In the genomic region with DNA sequence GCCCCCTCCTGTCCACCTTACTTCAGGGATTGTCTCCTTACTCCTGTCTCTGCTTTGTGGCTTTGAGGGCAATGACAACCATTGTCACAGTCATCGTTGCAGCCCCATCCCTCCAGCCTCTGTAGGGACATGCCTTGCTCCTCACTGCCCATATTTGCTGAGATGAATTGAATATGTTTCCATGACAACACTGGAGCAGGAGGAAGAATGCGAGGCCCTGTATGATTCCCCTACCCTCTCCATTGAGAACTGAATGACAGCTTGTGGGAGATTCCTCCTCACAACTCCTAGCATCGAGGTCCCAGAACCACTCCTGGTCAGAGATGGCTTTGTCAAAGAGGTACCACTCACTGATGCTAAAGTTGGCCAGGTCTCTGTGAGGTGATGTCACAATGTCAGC, we compare ENCODE assay signal across 24 mouse cellular contexts.
DNase-seq lines count a peak whose midpoint lies in the region; ATAC-seq lines count a peak whose summit lies in the region.
"Had no signal": no experiment of that assay in that cellular context is flagged by ENCODE, and none has a peak within 500 bp of the region (broad histone marks: within the 10 kb centered on the region; RNA-seq: fewer than 3 reads in every experiment).

No protein-coding gene starts in this region.

- 19% methylated on average over 3 of the region's 3 CpGs for WGBS in hindbrain, embryonic 14.5 days
- 43% methylated on average over 3 of the region's 3 CpGs for WGBS in hindbrain, embryonic 10.5 days
- 76% methylated on average over 3 of the region's 3 CpGs for WGBS in embryonic facial prominence, embryonic 10.5 days
- WGBS in midbrain, embryonic 13.5 days, result 27% methylated on average over 3 of the region's 3 CpGs

- no peak overlapping the region for H3K4me3 ChIP-seq in hindbrain, embryonic 14.5 days (replicated peaks; ENCODE audit: low read length)
- no peak overlapping the region for H3K4me3 ChIP-seq in hindbrain, embryonic 10.5 days
- H3K4me3 ChIP-seq in embryonic facial prominence, embryonic 10.5 days, result no peak overlapping the region
- H3K4me3 ChIP-seq in midbrain, embryonic 13.5 days (replicated peaks), result no peak overlapping the region
- H3K4me3 ChIP-seq: embryonic facial prominence, embryonic 12.5 days; erythroblast, embryonic 14.5 days; heart, embryonic 15.5 days; neural tube, embryonic 15.5 days had no signal

- no peaks in the 10 kb centered on the region for H3K4me1 ChIP-seq in hindbrain, embryonic 14.5 days (replicated peaks; ENCODE audit: control insufficient read depth, insufficient read depth, low read length)
- peaks cover 26% of the 10 kb centered on the region for H3K4me1 ChIP-seq in hindbrain, embryonic 10.5 days (replicated peaks)
- H3K4me1 ChIP-seq in embryonic facial prominence, embryonic 10.5 days, result 0 out of 2 replicates have a peak, but pooled peaks cover 12% of the 10 kb centered on the region
- H3K4me1 ChIP-seq in midbrain, embryonic 13.5 days (replicated peaks), result peaks cover 20% of the 10 kb centered on the region
- H3K4me1 ChIP-seq: embryonic facial prominence, embryonic 12.5 days; heart, embryonic 15.5 days had no signal

- no peaks in the 10 kb centered on the region for H3K36me3 ChIP-seq in hindbrain, embryonic 14.5 days (replicated peaks; ENCODE audit: control insufficient read depth, insufficient read depth)
- H3K36me3 ChIP-seq in hindbrain, embryonic 10.5 days, result no peaks in the 10 kb centered on the region
- no peaks in the 10 kb centered on the region for H3K36me3 ChIP-seq in embryonic facial prominence, embryonic 10.5 days (replicated peaks)
- no peaks in the 10 kb centered on the region for H3K36me3 ChIP-seq in midbrain, embryonic 13.5 days
- H3K36me3 ChIP-seq: embryonic facial prominence, embryonic 12.5 days; heart, embryonic 15.5 days; neural tube, embryonic 15.5 days had no signal

- DNase-seq in embryo, embryonic 10.5 days (ENCODE audit: low spot score), result peak; percentile 14
- DNase-seq in embryo, embryonic 11 days, result no peak
- no peak for DNase-seq in hindbrain, embryonic 14.5 days (ENCODE audit: low spot score)
- DNase-seq in hindbrain, embryonic 10.5 days (ENCODE audit: low spot score), result no peak
- DNase-seq in embryonic facial prominence, embryonic 10.5 days (ENCODE audit: low spot score), result peak; percentile 4
- DNase-seq in layer of hippocampus, postnatal 25 days (ENCODE audit: extremely low spot score in 1 of 2, low spot score in 1 of 2), result no peak
- no peak for DNase-seq in cerebellum, adult 8-10 months
- DNase-seq: adrenal gland, postnatal 10 days; cerebellum, postnatal 14 days; gastrocnemius, postnatal 10 days; heart, adult 18-20 months; kidney, adult 18-20 months; kidney, postnatal 10 days; lung, embryonic 14.5 days; lung, postnatal 36 days; right cerebral cortex, postnatal 14 days; spleen, adult 18-20 months had no signal

- no peak overlapping the region for H3K9ac ChIP-seq in hindbrain, embryonic 14.5 days
- no peak overlapping the region for H3K9ac ChIP-seq in midbrain, embryonic 13.5 days (replicated peaks)
- H3K9ac ChIP-seq: embryonic facial prominence, embryonic 12.5 days; heart, embryonic 15.5 days; lung, embryonic 14.5 days; neural tube, embryonic 15.5 days had no signal

- H3K9me3 ChIP-seq in hindbrain, embryonic 14.5 days (ENCODE audit: control insufficient read depth, low read length), result no peaks in the 10 kb centered on the region
- H3K9me3 ChIP-seq in hindbrain, embryonic 10.5 days, result no peaks in the 10 kb centered on the region
- no peaks in the 10 kb centered on the region for H3K9me3 ChIP-seq in embryonic facial prominence, embryonic 10.5 days
- no peaks in the 10 kb centered on the region for H3K9me3 ChIP-seq in midbrain, embryonic 13.5 days
- H3K9me3 ChIP-seq: embryonic facial prominence, embryonic 12.5 days; heart, embryonic 15.5 days; neural tube, embryonic 15.5 days had no signal

- no peaks in the 10 kb centered on the region for H3K27me3 ChIP-seq in hindbrain, embryonic 14.5 days (ENCODE audit: control insufficient read depth, insufficient read depth, low read length)
- no peaks in the 10 kb centered on the region for H3K27me3 ChIP-seq in hindbrain, embryonic 10.5 days (ENCODE audit: insufficient read depth, poor library complexity, severe bottlenecking)
- H3K27me3 ChIP-seq in embryonic facial prominence, embryonic 10.5 days (replicated peaks; ENCODE audit: low read depth, poor library complexity, severe bottlenecking), result 0 out of 2 replicates have a peak, but pooled peaks cover 3% of the 10 kb centered on the region
- H3K27me3 ChIP-seq in midbrain, embryonic 13.5 days, result 0 out of 2 replicates have a peak, but pooled peaks cover 6% of the 10 kb centered on the region
- H3K27me3 ChIP-seq: embryonic facial prominence, embryonic 12.5 days; heart, embryonic 15.5 days; neural tube, embryonic 15.5 days had no signal

- ATAC-seq in hindbrain, embryonic 14.5 days (ENCODE audit: low FRiP score), result peak; percentile 64; the same call in 1 of the 2 replicates
- peak; percentile 72 for ATAC-seq in midbrain, embryonic 13.5 days
- ATAC-seq: CD4-positive, CD25-positive, alpha-beta regulatory T cell, adult 4 months; Patski had no signal

- H3K27ac ChIP-seq in hindbrain, embryonic 14.5 days, result no peak overlapping the region
- no peak overlapping the region for H3K27ac ChIP-seq in hindbrain, embryonic 10.5 days
- H3K27ac ChIP-seq in embryonic facial prominence, embryonic 10.5 days (replicated peaks), result no peak overlapping the region
- H3K27ac ChIP-seq in midbrain, embryonic 13.5 days, result no peak overlapping the region
- H3K27ac ChIP-seq: embryonic facial prominence, embryonic 12.5 days; heart, embryonic 15.5 days; neural tube, embryonic 15.5 days had no signal

- H3K4me2 ChIP-seq in hindbrain, embryonic 14.5 days (replicated peaks), result no peak overlapping the region
- H3K4me2 ChIP-seq in midbrain, embryonic 13.5 days (replicated peaks), result no peak overlapping the region
- H3K4me2 ChIP-seq: embryonic facial prominence, embryonic 12.5 days; heart, embryonic 15.5 days; lung, embryonic 14.5 days; neural tube, embryonic 15.5 days had no signal

Comparison
In these comparisons a context has a peak if more than half of its experiments do, and no peak if none do; other contexts are left out.
1. DNase-seq: peak in embryo, embryonic 10.5 days (single experiment) and embryonic facial prominence, embryonic 10.5 days (single experiment); none in embryo, embryonic 11 days (single experiment), hindbrain, embryonic 14.5 days (single experiment), hindbrain, embryonic 10.5 days (single experiment), layer of hippocampus, postnatal 25 days (0 of 2) and cerebellum, adult 8-10 months (single experiment).